Mouse (Mus musculus): ENCODE data around the gene Sprtn. TPM values are rescaled to one million over a fixed set of nuclear protein-coding genes. Genes with fewer than 3 reads are reported as not detected.

Gene Sprtn
- total RNA-seq (2015; ENCODE audit: low replicate concordance) (15.9 and 17.7 TPM in 2 replicates), total RNA-seq (2017; ENCODE audit: low replicate concordance) (16.6 and 20.2 TPM in 2 replicates)

- ATAC-seq (replicated peaks; ENCODE audit: low FRiP score, poor library complexity, severe bottlenecking): peak; percentile 92
These were observed at the start of gene Sprtn, which contains the start of gene Exoc8 for GRCm38 (mm10) chr8:124897386-124898250. TSS of gene Sprtn (plus strand) at chr8:124897886. TSS of gene Exoc8 (minus strand) at chr8:124897705.

- ATAC-seq (replicated peaks; ENCODE audit: low FRiP score, poor library complexity, severe bottlenecking): no peak
These were observed 44.2 kb upstream of the Sprtn start for GRCm38 (mm10) chr8:124853511-124853910.

GRCm38 (mm10) chr8:124859466-124859865 lies 38.2 kb upstream of the Sprtn start:
- no peak for ATAC-seq (replicated peaks; ENCODE audit: low FRiP score, poor library complexity, severe bottlenecking)

- ATAC-seq (replicated peaks; ENCODE audit: low FRiP score, poor library complexity, severe bottlenecking): no peak
These were observed 37.5 kb upstream of the Sprtn start for GRCm38 (mm10) chr8:124860188-124860587.

GRCm38 (mm10) chr8:124862321-124863162 lies 35.1 kb upstream of the Sprtn start, which contains the start of the genes Gnpat and 2810004N23Rik:
TSS of gene Gnpat (plus strand) at chr8:124863033.
TSS of gene 2810004N23Rik (minus strand) at chr8:124863120.
- ATAC-seq (replicated peaks; ENCODE audit: low FRiP score, poor library complexity, severe bottlenecking): peak; percentile 92

GRCm38 (mm10) chr8:124863163-124863677 lies 34.5 kb upstream of the Sprtn start:
- ATAC-seq (replicated peaks; ENCODE audit: low FRiP score, poor library complexity, severe bottlenecking): peak; percentile 39

GRCm38 (mm10) chr8:124863729-124864128 lies 34.0 kb upstream of the Sprtn start:
- ATAC-seq (replicated peaks; ENCODE audit: low FRiP score, poor library complexity, severe bottlenecking): no peak

GRCm38 (mm10) chr8:124866669-124867068 lies 31.0 kb upstream of the Sprtn start:
- no peak for ATAC-seq (replicated peaks; ENCODE audit: low FRiP score, poor library complexity, severe bottlenecking)

GRCm38 (mm10) chr8:124867126-124867525 lies 30.6 kb upstream of the Sprtn start:
- ATAC-seq (replicated peaks; ENCODE audit: low FRiP score, poor library complexity, severe bottlenecking): no peak

- ATAC-seq (replicated peaks; ENCODE audit: low FRiP score, poor library complexity, severe bottlenecking): no peak
These were observed 28.0 kb upstream of the Sprtn start for GRCm38 (mm10) chr8:124869708-124870107.

- no peak for ATAC-seq (replicated peaks; ENCODE audit: low FRiP score, poor library complexity, severe bottlenecking)
These were observed 26.2 kb upstream of the Sprtn start for GRCm38 (mm10) chr8:124871474-124871873.

GRCm38 (mm10) chr8:124872081-124872480 lies 25.6 kb upstream of the Sprtn start:
- no peak for ATAC-seq (replicated peaks; ENCODE audit: low FRiP score, poor library complexity, severe bottlenecking)

GRCm38 (mm10) chr8:124872690-124873089 lies 25.0 kb upstream of the Sprtn start:
- ATAC-seq (replicated peaks; ENCODE audit: low FRiP score, poor library complexity, severe bottlenecking): no peak

GRCm38 (mm10) chr8:124878141-124878540 lies 19.5 kb upstream of the Sprtn start:
- ATAC-seq (replicated peaks; ENCODE audit: low FRiP score, poor library complexity, severe bottlenecking): no peak

GRCm38 (mm10) chr8:124878946-124879526 lies 18.6 kb upstream of the Sprtn start:
- ATAC-seq (replicated peaks; ENCODE audit: low FRiP score, poor library complexity, severe bottlenecking): peak; percentile 40; the same call in 1 of the 2 replicates

- ATAC-seq (replicated peaks; ENCODE audit: low FRiP score, poor library complexity, severe bottlenecking): no peak
These were observed 9.3 kb upstream of the Sprtn start for GRCm38 (mm10) chr8:124888385-124888784.

GRCm38 (mm10) chr8:124892596-124892995 lies 5.1 kb upstream of the Sprtn start:
- ATAC-seq (replicated peaks; ENCODE audit: low FRiP score, poor library complexity, severe bottlenecking): no peak

GRCm38 (mm10) chr8:124896010-124896631 lies 1.6 kb upstream of the Sprtn start:
- ATAC-seq (replicated peaks; ENCODE audit: low FRiP score, poor library complexity, severe bottlenecking): no peak

GRCm38 (mm10) chr8:124896632-124897385 lies 877 bp upstream of the Sprtn start:
- ATAC-seq (replicated peaks; ENCODE audit: low FRiP score, poor library complexity, severe bottlenecking): peak; percentile 76

Measured in erythroid progenitor cell, adult 5-6 weeks (primary cell).